Mouse (Mus musculus) left cerebral cortex, postnatal 25 days (tissue): ENCODE data around the gene Kpnb1. TPM values are rescaled to one million over a fixed set of nuclear protein-coding genes. Genes with fewer than 3 reads are reported as not detected.

Experiments used
- DNase-seq, 2 experiments: peaks; one replicate each; pipeline ENCODE4 v3.0.0; 2022; ENCODE audit warnings: low spot score in 2 of 2, mixed read lengths in 1 of 2
- intact Hi-C: fragments of 180-260 bp; cut with DNase I; formaldehyde crosslinking; loops from one replicate; pipeline ENCODE4 v1.15.1; 2025
- microRNA-seq, 2 experiments: library from miRNA; unstranded; fragments of <30 nt; microRNA quantifications; one replicate each; pipeline ENCODE4 v1.2.0; 2022
- total RNA-seq, 2 experiments: library from RNA; stranded (reverse); gene quantifications; 2 replicates each; pipeline ENCODE4 v1.2.3; 2021

Gene Kpnb1
- total RNA-seq, 2 experiments from 2014 or later = 112 to 118 TPM

GRCm38 (mm10) chr11:97120641-97121040, 67.0 kb downstream of the Kpnb1 start:
- DNase-seq = no peak
- intact Hi-C loops = no loop called here

GRCm38 (mm10) chr11:97120221-97120620, 67.5 kb downstream of the Kpnb1 start:
- intact Hi-C loops = no loop called here

DNA sequence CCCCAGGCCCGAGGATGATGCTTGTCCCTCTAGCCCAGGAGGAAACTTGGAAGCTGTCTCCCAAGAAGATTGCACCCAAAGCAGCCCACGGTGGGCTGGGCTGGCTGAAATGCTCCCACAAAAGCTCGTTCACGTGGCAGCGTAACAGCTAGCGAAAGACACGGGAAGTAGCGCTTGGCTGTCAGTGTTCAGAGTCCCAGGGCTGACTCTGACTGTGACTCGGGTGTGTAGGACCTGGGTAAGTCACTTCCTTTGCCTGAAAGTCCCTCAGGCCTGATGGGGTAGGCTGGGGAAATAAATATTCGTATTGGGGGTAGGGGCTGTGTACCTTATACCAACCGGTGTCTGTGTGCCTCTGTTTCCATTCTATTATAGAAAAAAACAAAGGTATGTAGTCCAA, 71.9 kb downstream of the Kpnb1 start:
- DNase-seq = no peak
- intact Hi-C loops = no loop called here

More at GRCm38 (mm10) chr11:97120221-97120620, 67.5 kb downstream of the Kpnb1 start:
- DNase-seq = no peak

DNA sequence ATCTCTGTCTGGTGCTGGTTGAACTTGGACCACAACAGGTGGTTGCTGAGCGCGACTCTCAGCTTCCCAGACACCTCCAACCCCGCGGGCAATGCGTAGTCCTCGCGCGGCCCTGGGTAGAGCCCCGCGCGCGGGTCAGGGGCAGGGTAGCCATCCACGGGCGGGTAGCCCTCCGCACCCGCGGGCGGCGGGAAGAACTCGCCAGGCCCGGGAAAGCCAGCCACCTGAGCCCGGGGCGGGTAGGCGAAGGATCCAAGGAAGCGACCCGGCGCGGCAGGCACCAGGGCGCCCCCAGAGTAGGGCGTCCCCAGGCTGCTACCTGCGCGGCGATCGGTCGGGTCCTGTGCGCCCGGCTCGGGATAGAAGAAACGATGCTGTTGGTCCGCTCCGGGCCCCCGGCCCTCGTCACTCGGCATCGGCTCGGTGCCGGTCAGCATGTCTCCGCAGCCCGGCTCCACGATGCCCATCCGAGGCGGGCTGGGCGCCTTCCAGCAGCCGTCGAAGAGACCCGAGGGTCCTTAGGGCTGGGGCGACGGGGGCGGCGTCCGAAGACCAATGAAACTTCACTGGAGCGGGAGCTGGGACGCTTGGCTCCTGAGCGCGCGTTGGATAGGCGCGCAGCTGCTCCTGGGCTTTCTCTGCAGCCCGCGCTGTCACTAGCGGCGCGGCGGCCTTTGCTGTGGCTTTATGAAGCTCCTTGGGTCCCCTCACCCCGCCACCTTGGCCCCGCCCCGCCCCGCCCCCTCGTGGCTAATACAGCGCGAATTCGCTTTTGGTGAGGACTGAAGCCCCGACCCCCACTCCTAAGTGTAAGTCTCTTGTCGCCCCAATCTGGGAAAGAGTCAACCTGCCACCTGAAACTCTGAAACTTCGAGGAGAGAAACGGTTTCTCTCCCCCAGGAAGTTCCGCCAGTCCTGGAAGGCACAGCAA, 72.7 kb downstream of the Kpnb1 start, which contains the start of gene Tbx21:
Gene Tbx21 (minus strand): TSS at position 661 of the 931 bp plus-strand sequence.
- intact Hi-C loops = no loop called here
- DNase-seq = no peak

- DNase-seq = no peak
- intact Hi-C loops = no loop called here
Observed at GRCm38 (mm10) chr11:97112519-97113125, 75.1 kb downstream of the Kpnb1 start.

Small RNAs within 50 kb of the gene (microRNA-seq; reads per million reads assigned to microRNA genes)
- 1.0 to 2.2 reads per million in 2 experiments for gene Mir7235

Other genes starting within 250 kb of the Kpnb1 start
- 10 to 100 TPM; 37.4 to 37.5 TPM for gene Pnpo, start 243.9 kb downstream of the Kpnb1 start, total RNA-seq
- 10 to 100 TPM; 12.8 to 13.5 TPM for gene Sp2, start 204.9 kb downstream of the Kpnb1 start, total RNA-seq
- 1 to 10 TPM; 2.1 to 2.2 TPM for gene Sp6, start 174.5 kb downstream of the Kpnb1 start, total RNA-seq
- 1 to 10 TPM; 3.6 to 3.7 TPM for gene Scrn2, start 157.9 kb downstream of the Kpnb1 start, total RNA-seq
- gene Lrrc46, start 146.5 kb downstream of the Kpnb1 start, total RNA-seq = under 1 TPM; 0.66 to 0.71 TPM
- gene Mrpl10, start 146.3 kb downstream of the Kpnb1 start, total RNA-seq = 10 to 100 TPM; 67.9 to 68.8 TPM
- 10 to 100 TPM; 11.2 to 15.3 TPM for gene Osbpl7, start 137.3 kb downstream of the Kpnb1 start, total RNA-seq
- gene Tbx21, start 72.5 kb downstream of the Kpnb1 start, total RNA-seq = under 1 TPM; 0.18 to 0.30 TPM
- gene Tbkbp1, start 36.4 kb downstream of the Kpnb1 start, total RNA-seq = 10 to 100 TPM; 45.7 to 47.7 TPM
- 100 to 1,000 TPM; 133 to 134 TPM for gene Npepps, start 92.8 kb upstream of the Kpnb1 start, total RNA-seq
- gene Mrpl45, start 127.8 kb upstream of the Kpnb1 start, total RNA-seq = 10 to 100 TPM; 27.0 to 27.2 TPM
- under 1 TPM; 0.18 to 0.43 TPM for gene Gpr179, start 164.2 kb upstream of the Kpnb1 start, total RNA-seq
- gene Socs7, start 174.7 kb upstream of the Kpnb1 start, total RNA-seq = 10 to 100 TPM; 87.3 to 94.1 TPM
- gene Arhgap23, start 227.7 kb upstream of the Kpnb1 start, total RNA-seq = 10 to 100 TPM; 63.8 to 66.5 TPM